Mouse (Mus musculus): ENCODE results near the gene Fabp3.

Fabp3 gene

DNA sequence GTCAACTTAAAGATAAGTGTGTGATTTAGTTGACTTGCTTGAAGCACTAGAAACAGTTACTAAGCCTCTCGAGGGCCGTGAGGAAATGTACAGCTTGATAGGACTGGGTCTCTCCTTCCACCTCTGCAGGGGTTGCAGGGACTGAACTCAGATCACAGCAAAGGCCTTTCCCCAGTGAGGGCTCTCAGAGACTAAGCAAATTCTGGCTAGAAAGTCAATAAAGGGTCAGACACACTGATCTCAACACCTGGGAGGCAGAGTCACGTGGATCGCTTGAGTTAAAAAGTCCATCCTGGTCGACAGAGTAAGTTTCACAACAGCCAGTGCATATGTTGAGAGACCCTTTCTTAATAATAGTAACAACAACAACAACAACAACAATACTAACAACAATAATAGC lies 27.5 kb downstream of the Fabp3 start:
- DNase-seq = no peak

DNA sequence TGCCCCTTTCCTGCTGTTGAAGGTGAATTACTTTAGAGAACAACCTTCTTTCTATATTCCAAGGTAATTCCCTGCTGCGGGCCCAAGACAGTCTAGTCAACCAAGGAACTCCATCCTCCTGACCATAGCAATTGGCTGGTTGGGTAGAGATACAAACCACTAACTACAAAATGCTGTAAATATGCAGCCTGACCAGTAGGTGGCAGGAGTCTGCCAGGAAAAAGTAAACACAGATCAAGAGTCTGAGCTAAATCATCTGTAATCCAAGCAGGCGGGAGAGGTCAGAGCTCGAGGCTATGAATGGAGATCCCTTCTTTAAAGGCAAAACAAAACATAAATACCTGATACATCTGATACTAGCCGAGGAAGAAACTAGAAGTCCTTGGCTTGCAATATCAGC lies 33.3 kb downstream of the Fabp3 start:
- peak; percentile 58 for DNase-seq

GRCm38 (mm10) chr4:130349666-130350065 lies 41.3 kb downstream of the Fabp3 start:
- no peak for DNase-seq

DNA sequence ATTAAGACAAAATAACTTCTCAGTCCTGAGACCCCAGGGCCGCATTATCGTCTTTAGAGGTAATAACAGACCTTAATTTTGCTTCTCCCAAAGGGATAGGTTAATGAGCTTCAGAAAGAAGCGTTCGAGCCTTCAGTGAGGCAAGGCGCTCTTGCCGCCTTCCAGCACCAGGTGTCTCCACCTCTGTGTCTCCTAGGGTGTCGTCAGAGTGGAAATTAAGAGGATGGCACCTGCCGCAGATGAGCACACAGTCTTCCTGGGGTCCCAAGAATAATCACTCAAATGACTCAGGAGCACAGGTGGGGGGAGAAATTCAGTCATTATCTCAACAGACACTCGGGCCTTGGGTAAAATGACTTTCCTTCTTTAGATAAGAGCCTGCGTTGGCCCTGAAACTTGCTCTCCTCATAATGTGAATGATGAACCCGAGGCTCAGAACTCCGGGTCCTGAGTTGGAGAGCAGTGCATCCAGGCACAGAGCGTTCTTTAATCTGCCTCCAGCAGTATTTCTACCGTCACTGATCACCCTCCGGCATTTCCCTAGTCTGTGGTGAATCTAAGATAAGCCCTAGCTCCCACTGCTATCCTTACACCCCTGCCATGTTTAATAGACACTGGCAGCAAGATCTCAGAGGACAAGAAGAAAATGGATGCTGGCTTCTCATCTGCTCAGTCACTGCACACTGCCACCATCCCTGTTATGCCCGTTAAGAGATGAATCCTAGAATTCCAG lies 42.5 kb downstream of the Fabp3 start:
- no peak for DNase-seq

- DNase-seq = no peak
Measured at GRCm38 (mm10) chr4:130352588-130352987, 44.2 kb downstream of the Fabp3 start.

- peak; percentile 24 for DNase-seq
Measured at GRCm38 (mm10) chr4:130357946-130358345, 49.6 kb downstream of the Fabp3 start.

- peak; percentile 99 for DNase-seq
Measured at GRCm38 (mm10) chr4:130359486-130360237, 51.3 kb downstream of the Fabp3 start, which contains the start of the genes Zcchc17 and Snrnp40. Gene Zcchc17, minus strand, starts transcription at chr4:130359943. Gene Snrnp40, plus strand, starts transcription at chr4:130360132.

- DNase-seq = no peak
Measured at GRCm38 (mm10) chr4:130360238-130360590, 51.8 kb downstream of the Fabp3 start.

Measured in cerebellum, adult 9-11 months (tissue).